Mouse (Mus musculus) natural killer cell, adult 2 months (primary cell): Measurements from ENCODE around the gene Gna11.

Source experiments
- DNase-seq, 2 experiments: peaks; one replicate each; pipeline ENCODE4 v3.0.0; 2022; ENCODE audit warnings: low spot score in 2 of 2

The Gna11 gene

GRCm38 (mm10) chr10:81545161-81545747, at the start of gene Gna11:
Gna11 (minus strand) TSS chr10:81545190.
- peak; percentile 98 to 99 for DNase-seq

- DNase-seq, result no peak
Measured at GRCm38 (mm10) chr10:81593935-81594334, 48.9 kb upstream of the Gna11 start.

DNA sequence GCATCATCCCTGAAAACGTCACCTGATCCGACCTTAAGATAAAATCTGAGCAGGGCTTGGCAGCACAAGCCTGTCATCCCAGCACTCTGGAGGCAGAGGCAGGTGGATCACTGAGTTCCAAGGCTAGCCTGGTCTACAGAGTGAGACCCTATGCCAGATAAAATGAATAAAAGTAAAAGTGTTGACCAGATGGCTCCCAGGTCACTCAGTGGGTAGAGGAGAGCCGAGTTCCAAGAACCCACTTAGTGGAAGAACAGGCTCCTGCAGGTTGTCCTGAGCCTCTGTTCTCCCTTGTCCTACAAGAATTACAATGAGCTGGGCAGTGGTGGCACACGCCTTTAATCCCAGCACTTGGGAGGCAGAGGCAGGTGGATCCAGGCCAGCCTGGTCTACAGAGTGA, 48.2 kb upstream of the Gna11 start:
- no peak for DNase-seq

DNA sequence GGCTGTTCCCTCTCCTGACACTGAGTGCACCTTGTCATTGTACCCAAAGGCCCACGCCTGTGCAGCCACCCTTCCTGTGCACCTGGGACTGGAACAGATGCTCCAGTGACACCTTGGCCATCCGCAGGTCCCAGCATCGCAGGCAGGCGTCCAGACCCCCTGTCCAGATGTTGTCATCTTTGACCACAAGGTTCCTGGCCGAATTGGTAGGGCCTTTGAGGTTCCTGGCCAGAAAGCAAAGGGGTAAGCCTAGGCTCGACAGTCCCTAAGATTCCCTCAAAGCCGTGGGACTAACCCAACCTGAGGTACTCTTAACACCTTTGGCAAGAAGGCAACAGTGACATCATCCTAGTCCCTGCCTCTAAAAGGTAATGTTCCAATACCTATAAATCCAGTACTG, 47.6 kb upstream of the Gna11 start:
- no peak for DNase-seq

- no peak for DNase-seq
Measured at GRCm38 (mm10) chr10:81591846-81592245, 46.9 kb upstream of the Gna11 start.

DNA sequence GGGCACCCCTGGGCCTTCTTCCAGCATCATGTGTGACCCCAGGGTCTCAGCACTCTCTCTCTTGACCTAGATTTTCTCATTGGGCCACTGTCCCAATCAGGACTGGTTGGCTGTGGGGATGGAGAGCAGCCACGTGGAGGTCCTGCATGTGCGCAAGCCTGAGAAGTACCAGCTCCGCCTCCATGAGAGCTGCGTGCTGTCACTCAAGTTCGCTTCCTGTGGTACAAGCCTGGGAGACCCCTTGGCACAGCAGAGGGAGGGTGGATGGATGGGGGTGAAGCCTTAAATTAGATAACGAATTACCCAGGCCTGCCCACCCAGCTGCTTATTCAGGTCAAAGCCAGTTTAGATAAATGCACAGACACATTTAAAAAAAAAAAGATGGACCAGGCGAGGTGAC, 43.7 kb upstream of the Gna11 start:
- no peak for DNase-seq

GRCm38 (mm10) chr10:81583347-81583746, 38.4 kb upstream of the Gna11 start:
- DNase-seq, result no peak

GRCm38 (mm10) chr10:81580441-81581070, 35.6 kb upstream of the Gna11 start:
- peak; percentile 56 to 57 for DNase-seq

GRCm38 (mm10) chr10:81579967-81580366, 35.0 kb upstream of the Gna11 start:
- DNase-seq, result peak in 1 of 2 experiments; percentile 25

- no peak for DNase-seq
Measured at GRCm38 (mm10) chr10:81575695-81576094, 30.7 kb upstream of the Gna11 start.

DNA sequence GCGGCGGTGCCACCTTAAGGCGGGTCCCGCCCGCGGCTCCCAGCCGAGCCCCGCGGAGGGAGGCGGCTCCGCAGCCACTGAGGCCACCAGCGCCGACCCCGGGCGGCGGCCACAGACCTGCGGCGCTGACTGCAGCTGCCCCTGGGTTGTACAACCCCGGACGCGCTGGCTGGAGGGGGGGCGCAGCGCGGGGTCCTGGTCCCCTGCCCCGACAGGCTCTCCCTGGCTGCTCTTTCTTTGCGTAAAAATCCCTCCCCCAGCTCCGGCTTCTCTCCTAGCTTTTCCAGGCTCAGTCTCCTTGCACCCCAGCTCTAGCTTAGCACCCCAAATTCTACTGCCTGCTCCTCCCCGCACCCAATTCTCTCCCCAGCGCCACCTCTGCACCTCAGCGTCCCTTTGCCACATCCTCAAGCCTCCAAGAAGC, 30.2 kb upstream of the Gna11 start:
- DNase-seq, result no peak

DNA sequence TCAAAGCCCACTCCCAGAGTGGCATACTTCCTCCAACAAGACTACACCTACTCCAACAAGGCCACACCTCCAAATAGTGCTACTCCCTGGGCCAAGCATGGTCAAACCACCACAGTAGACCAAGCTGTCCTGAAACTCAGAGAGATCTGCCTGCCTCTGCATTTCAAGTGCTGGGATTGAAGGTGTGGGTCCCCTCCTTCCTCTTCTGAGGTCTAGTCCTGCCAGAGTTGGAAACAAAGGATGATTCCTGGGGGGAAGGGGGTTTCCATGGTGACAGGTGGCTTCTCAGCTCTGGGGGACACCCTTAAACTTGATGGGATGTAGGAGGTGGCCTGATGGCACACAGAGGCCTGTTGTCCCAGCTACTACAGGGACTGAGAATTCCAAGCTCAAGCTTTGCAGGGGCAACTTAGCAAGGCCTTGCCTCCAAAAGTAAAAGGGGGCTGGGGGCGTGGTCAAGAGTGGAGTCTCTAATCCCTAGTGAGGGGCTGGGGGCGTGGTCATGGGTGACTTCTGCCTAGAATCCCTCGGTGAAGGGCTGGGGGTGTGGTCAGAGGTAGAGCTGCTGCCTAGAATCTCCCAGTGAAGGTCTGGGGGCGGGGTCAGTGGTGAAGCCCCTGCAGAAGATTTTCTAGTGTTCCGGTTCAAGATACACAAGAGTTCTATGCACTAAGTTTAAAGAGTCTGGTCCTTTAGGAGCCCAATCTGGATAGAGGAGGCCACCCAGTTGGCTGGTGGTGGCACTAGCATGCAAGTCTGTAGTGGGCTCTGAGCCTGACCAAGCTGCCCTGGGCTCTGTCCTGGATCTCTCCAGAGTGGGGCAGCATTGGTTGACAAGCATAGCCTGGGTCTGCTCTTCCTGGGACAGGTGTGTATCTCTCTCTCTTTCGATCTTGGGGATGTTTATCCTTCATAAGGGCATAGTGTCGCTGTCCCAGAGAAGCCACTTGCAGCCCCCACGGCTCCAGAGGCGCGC, 29.4 kb upstream of the Gna11 start, which contains the start of gene Tle2:
Gene Tle2, plus strand, starts transcription at position 481 of the 976 bp plus-strand sequence.
- no peak for DNase-seq

DNA sequence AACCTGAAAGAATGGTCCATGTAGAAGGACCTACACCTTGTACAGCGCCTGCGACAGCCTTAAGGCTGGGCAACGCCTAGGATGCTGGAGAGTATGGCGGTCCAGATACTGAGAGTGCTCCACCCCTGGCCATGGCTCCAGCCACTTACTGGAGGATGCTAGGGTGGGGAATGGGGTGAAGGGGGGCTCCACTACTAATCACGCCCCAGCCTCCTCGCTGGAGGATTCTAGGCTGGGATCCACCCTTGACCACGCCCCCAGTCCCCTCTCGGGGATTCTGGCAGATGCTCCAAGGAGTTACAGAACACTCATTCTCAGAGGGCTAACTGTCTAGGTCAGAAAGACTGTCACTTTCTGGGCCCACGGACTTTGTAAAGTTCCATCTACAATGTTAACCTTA, 28.0 kb upstream of the Gna11 start:
- DNase-seq, result no peak

- no peak for DNase-seq
Measured at GRCm38 (mm10) chr10:81572133-81572671, 27.2 kb upstream of the Gna11 start.

DNA sequence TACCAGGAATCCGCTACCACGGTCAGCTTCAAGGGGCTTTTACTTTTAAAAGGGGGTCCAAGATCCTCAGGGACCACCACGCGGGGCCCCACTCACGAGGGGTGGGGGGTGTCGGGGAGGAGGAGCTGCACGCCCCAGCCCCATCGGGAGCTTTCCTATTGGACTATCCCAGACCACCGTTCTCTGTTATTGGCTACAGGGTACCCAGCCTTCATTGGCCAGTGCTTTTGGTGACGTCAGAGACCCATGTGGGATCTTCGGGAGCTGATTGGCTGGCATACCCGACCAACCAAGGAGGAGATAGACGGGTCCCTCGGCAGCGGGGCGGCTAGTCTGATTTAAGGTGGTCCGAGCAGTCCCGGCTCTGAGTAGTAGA, 26.5 kb upstream of the Gna11 start:
- DNase-seq, result peak; percentile 64 to 91

DNA sequence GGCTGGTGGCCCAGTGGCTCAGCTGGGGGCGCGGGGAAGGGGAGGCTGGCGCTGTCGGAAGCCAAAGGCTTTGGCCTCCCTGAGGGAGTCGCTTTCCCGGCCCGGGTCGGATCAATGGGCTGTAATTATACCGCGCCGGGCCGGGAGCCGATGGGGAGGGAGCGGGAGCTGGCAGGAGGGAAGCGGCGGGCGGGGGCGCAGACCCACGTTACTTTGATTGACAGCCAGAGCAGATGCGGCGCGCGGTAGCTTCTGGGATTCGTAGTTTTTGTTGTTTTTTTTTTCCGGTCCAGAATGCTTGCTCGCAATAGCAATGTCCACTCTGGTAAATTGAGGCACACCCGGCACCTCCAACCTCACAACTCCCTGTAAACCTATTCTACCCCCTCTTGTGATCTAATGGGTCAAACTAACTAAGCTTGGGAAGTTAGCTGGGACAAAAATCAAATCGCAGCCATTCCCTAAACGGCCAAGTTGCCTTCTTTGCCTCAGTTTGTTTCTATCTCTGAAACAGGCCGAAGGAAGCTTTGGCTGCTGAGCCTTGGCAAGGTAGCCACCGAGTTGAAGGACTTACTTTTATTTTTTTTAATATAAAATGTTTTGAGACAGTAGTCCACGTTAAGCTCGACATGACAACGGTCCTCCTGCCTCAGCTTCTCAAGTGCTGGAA, 26.0 kb upstream of the Gna11 start:
- peak; percentile 26 to 69 for DNase-seq

DNA sequence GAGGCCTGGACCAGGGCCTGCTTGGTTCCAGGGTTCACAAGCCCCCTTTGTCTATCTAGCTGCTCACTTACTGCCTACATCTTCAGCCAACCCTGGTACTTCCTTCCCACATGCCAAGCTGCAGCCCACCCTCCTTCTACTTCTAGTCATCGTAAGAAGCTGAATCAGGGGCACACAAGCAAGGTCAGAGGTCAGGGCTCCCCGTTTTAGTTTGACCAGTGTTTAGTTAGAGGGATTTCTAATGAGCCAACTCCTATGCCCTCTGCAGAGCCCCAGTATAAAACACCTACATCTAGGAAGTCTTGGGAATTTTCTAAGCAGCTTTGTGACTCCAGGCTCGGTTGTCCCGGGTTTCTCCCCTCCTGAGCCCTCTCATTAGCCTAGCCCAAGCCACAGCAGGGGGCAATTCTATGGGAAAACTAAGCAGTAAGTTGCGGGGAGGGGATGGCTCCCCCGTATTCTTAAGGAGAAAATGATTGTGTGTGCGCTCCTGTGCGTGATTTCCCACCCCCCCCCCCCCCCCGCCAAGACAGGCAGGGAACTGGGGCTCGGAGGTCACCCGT, 25.3 kb upstream of the Gna11 start:
- DNase-seq, result no peak

- DNase-seq, result no peak
Measured at GRCm38 (mm10) chr10:81569507-81570237, 24.7 kb upstream of the Gna11 start.

DNA sequence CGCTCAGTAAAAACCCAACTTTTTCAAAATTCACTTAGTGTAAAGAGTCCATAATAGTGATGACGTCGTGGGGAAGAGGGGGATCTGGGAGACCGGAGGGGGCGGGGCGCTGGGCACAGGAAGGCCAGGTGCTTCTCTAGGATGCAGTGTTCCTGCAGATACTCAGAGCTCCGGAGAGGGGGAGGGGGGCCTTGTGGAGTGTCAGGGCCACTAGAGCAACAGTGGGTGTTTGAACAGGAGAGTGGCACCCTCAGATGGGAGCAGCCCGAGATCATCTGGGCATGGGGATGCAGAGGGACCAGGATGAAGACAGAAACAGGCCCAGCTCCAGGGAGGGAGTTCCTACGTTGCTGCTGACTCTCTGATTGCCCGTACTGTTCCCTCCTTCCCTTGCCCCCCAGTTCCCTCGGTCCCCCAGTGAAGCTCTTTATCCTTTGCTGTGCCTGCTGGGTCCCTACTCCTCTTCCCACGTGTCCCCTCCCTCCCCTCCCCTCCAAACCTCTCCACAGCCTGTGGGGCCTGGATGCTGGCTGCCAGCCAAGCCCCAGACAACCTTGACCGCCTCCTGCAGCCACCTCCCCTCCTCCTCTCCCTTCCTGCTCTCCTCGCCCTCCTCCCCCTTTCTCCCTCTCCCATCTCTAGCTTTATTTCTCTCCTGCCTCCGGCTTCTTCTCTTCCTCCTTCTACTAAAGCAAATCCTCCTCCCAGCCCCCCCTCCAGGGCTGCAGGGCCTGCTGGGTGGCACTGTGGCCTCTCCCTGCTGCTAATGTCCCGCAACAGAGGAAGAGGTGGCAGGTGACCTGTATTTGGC, 23.6 kb upstream of the Gna11 start:
- DNase-seq, result no peak
